Mouse (Mus musculus) forebrain, embryonic 15.5 days (tissue): ENCODE measurements at regions not wholly inside any gene's neighbourhood (a gene's known extent, or its start where the extent isn't known, plus 50 kb on each side); places are given as distances from the start of the nearest gene placed in this dataset.
A peak's percentile ranks its signal among the peaks of the same experiment; 100 is the strongest.
"Not testable (repeated sequence)": the region's sequence is repeated elsewhere in the genome, so short reads cannot be mapped to it uniquely, and the experiment has no call there.

Source experiments
- ATAC-seq: fragments of 200-750 bp; cut with Nextera tagmentation; replicated peaks from 2 replicates; pipeline ENCODE4 v1.8.0; 2017; ENCODE audit warnings: mild to moderate bottlenecking, moderate TSS enrichment, moderate library complexity
- H3K27ac ChIP-seq: fragments of 300-500 bp; sonication (generic); replicated peaks from 2 replicates; pipeline ENCODE4 v1.5.1; 2015; ENCODE audit warnings: mild to moderate bottlenecking, inconsistent platforms
- H3K27me3 ChIP-seq: fragments of 300-500 bp; sonication (generic); 2 replicates; pipeline ENCODE4 v1.6.1; 2015; ENCODE audit warnings: inconsistent platforms
- H3K36me3 ChIP-seq: fragments of 300-500 bp; sonication (generic); 2 replicates; pipeline ENCODE4 v1.6.1; 2015; ENCODE audit warnings: mild to moderate bottlenecking, inconsistent platforms
- H3K4me1 ChIP-seq: fragments of 300-500 bp; sonication (generic); 2 replicates; pipeline ENCODE4 v1.6.1; 2015; ENCODE audit warnings: inconsistent platforms
- H3K4me2 ChIP-seq: fragments of 300-500 bp; sonication (generic); replicated peaks from 2 replicates; pipeline ENCODE4 v1.6.1; 2015; ENCODE audit warnings: mild to moderate bottlenecking, inconsistent platforms
- H3K4me3 ChIP-seq: fragments of 300-500 bp; sonication (generic); 2 replicates; pipeline ENCODE4 v1.5.1; 2015; ENCODE audit warnings: mild to moderate bottlenecking, inconsistent platforms
- H3K9ac ChIP-seq: fragments of 300-500 bp; sonication (generic); replicated peaks from 2 replicates; pipeline ENCODE4 v1.6.1; 2015; ENCODE audit warnings: mild to moderate bottlenecking, inconsistent platforms
- H3K9me3 ChIP-seq: fragments of 300-500 bp; sonication (generic); 2 replicates; pipeline ENCODE4 v1.6.1; 2016; ENCODE audit warnings: inconsistent platforms
- WGBS: fragments of 180-500 bp; shearing (Covaris S2); methylation state at CpG from one replicate; pipeline ENCODE4 v1.1.7; 2015; ENCODE audit warnings: mixed read lengths; 5-methylcytosine and 5-hydroxymethylcytosine counted together

GRCm38 (mm10) chr15:52406156-52406885 lies 1478.4 kb upstream of the Gm7489 start:
- peaks cover 6% of the 10 kb centered on the region; the same call in 1 of the 2 replicates for H3K4me1 ChIP-seq
- no peak overlapping the region for H3K4me3 ChIP-seq
- H3K36me3 ChIP-seq, result no peaks in the 10 kb centered on the region
- ATAC-seq, result peak; percentile 46; the same call in 1 of the 2 replicates
- H3K27ac ChIP-seq, result 0 out of 2 replicates have a peak overlapping the region, but pooled peaks have one; percentile 46
- 52% methylated on average over 3 of the region's 3 CpGs for WGBS
- H3K27me3 ChIP-seq, result no peaks in the 10 kb centered on the region
- no peak overlapping the region for H3K4me2 ChIP-seq
- no peak overlapping the region for H3K9ac ChIP-seq
- H3K9me3 ChIP-seq, result no peaks in the 10 kb centered on the region

DNA sequence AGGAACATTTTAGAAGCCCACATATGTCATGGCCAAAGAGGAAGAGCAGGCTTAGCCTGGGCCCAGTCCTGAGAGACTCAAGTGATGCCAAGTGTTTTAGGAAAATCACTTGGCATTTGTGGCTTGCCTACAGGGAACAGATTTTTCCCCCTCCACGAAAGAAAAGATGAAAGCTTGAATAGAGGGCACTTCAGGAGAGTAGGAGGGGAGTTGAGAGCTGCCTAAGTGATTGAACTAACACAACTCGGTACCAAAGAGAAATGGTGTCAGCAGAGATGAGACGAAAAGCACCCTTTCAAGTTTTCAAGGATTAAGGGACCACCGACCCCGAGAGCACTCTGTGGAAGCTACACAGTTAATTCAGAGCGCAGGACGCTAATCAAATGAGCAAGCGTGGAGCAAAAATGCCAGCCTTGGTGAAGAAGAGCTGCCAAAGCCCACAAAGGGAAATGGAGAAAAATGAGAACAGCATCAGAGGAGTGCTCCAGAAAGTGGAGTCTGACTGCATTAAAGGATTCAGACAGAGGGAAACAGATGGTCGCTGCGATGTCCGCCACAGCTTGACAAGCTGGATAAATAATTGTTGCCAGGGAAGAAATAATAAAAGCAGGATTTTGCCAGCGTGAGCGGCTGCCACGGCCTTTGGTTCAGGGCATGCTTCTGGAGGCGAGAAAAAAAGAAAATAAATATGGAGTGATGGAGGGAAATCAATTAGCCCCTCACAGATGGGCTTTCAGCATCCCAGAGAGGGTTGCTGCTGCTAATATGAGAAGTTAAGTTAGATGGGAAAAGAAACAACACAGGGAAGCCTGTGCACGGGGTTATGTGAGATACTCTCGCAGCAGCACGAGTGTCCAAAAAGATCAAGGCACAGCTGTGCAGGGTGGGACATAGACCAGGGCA lies 1471.6 kb upstream of the Gm7489 start:
- Histone ChIP-seq H3K9me3 (no peaks in the 10 kb centered on the region), H3K27ac (peak overlapping the region; percentile 83), H3K27me3 (no peaks in the 10 kb centered on the region), H3K9ac (no peak overlapping the region), H3K36me3 (no peaks in the 10 kb centered on the region), H3K4me1 (peaks cover 15% of the 10 kb centered on the region), H3K4me2 (peak overlapping the region; percentile 34), H3K4me3 (peak overlapping the region; percentile 13)
- 9% methylated on average over 18 of the region's 18 CpGs for WGBS
- peak; percentile 94 for ATAC-seq

- no peak overlapping the region for H3K27ac ChIP-seq
- no peaks in the 10 kb centered on the region for H3K27me3 ChIP-seq
- H3K9me3 ChIP-seq, result no peaks in the 10 kb centered on the region
- H3K9ac ChIP-seq, result no peak overlapping the region
- no peaks in the 10 kb centered on the region for H3K4me1 ChIP-seq
- H3K4me2 ChIP-seq, result no peak overlapping the region
- no peak for ATAC-seq
- no peak overlapping the region for H3K4me3 ChIP-seq
- H3K36me3 ChIP-seq, result no peaks in the 10 kb centered on the region
Measured at GRCm38 (mm10) chr15:52425976-52426375, 1458.7 kb upstream of the Gm7489 start.

GRCm38 (mm10) chr15:52430491-52431158 lies 1454.1 kb upstream of the Gm7489 start:
- Histone ChIP-seq H3K4me1 (peaks cover 7% of the 10 kb centered on the region; the same call in 1 of the 2 replicates), H3K27me3 (no peaks in the 10 kb centered on the region), H3K4me2 (no peak overlapping the region), H3K27ac (no peak overlapping the region), H3K4me3 (no peak overlapping the region), H3K9ac (no peak overlapping the region), H3K36me3 (no peaks in the 10 kb centered on the region), H3K9me3 (no peaks in the 10 kb centered on the region)
- ATAC-seq, result no peak
- 77% methylated on average over 6 of the region's 6 CpGs for WGBS

GRCm38 (mm10) chr15:52433639-52434038 lies 1451.1 kb upstream of the Gm7489 start:
- peak; percentile 58; the same call in 1 of the 2 replicates for ATAC-seq
- no peaks in the 10 kb centered on the region for H3K27me3 ChIP-seq
- H3K4me2 ChIP-seq, result no peak overlapping the region
- H3K27ac ChIP-seq, result no peak overlapping the region
- no peaks in the 10 kb centered on the region for H3K9me3 ChIP-seq
- no peak overlapping the region for H3K4me3 ChIP-seq
- H3K4me1 ChIP-seq, result peaks cover 7% of the 10 kb centered on the region; the same call in 1 of the 2 replicates
- 39% methylated on average over 2 of the region's 2 CpGs for WGBS
- H3K36me3 ChIP-seq, result no peaks in the 10 kb centered on the region
- H3K9ac ChIP-seq, result no peak overlapping the region

- ATAC-seq, result no peak
- Histone ChIP-seq H3K4me2 (no peak overlapping the region), H3K36me3 (no peaks in the 10 kb centered on the region), H3K4me1 (peaks cover 7% of the 10 kb centered on the region; the same call in 1 of the 2 replicates), H3K9ac (no peak overlapping the region), H3K27me3 (no peaks in the 10 kb centered on the region), H3K4me3 (no peak overlapping the region), H3K9me3 (no peaks in the 10 kb centered on the region), H3K27ac (no peak overlapping the region)
- 100% methylated on average over 1 of the region's 1 CpGs for WGBS
Measured at GRCm38 (mm10) chr15:52438403-52438802, 1446.3 kb upstream of the Gm7489 start.

DNA sequence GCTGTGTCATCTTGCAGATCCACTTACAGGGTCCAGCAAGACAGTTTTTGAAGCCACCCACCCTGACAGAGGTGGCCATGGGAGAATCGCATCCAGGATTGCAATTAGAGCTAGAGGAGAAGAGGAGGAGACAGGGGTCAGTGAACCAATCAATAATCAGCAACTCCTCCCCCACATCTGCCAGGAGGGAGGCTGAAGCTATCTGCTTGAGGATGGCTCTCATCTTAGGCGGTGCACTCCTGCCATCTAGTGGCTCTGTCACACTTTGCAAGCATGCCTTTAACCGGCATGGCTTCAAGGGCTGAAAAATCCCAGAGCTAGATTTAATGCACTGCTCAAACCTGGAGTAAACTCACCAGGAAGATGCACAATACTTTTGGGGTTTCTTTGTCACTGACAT lies 1425.9 kb upstream of the Gm7489 start:
- no peak overlapping the region for H3K4me3 ChIP-seq
- peak; percentile 93 for ATAC-seq
- H3K9ac ChIP-seq, result no peak overlapping the region
- no peak overlapping the region for H3K4me2 ChIP-seq
- peaks cover 3% of the 10 kb centered on the region for H3K4me1 ChIP-seq
- no peak overlapping the region for H3K27ac ChIP-seq
- no peaks in the 10 kb centered on the region for H3K9me3 ChIP-seq
- no peaks in the 10 kb centered on the region for H3K27me3 ChIP-seq
- 0% methylated on average over 3 of the region's 3 CpGs for WGBS
- no peaks in the 10 kb centered on the region for H3K36me3 ChIP-seq

DNA sequence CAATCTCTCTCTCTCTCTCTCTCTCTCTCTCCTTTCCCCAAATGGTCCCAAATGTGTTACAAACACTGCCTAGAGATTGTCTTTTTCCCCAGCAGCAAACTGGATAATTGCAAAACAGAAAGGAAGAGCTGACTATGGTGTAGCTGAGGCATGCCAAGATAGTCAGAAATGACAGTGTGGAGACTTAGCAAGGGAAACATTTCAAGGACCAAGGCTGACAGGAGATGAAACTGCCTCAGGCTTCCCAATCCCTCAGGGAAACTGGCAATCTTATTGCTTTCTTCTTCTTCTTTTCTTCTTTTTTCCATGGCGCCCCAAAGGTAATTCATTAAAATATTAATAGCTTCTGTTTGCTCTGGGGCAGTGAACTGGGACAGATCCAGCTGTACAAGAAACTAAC lies 1425.4 kb upstream of the Gm7489 start:
- Histone ChIP-seq H3K4me3 (no peak overlapping the region), H3K4me2 (no peak overlapping the region), H3K9me3 (no peaks in the 10 kb centered on the region), H3K27ac (no peak overlapping the region), H3K27me3 (no peaks in the 10 kb centered on the region), H3K4me1 (peaks cover 7% of the 10 kb centered on the region), H3K36me3 (no peaks in the 10 kb centered on the region), H3K9ac (no peak overlapping the region)
- WGBS, result 57% methylated on average over 1 of the region's 1 CpGs
- ATAC-seq, result no peak

- ATAC-seq, result 0 out of 2 replicates have a peak, but pooled peaks have one; percentile 46
- Histone ChIP-seq H3K27me3 (no peaks in the 10 kb centered on the region), H3K4me2 (0 out of 2 replicates have a peak overlapping the region, but pooled peaks have one; percentile 17), H3K9ac (no peak overlapping the region), H3K4me1 (peaks cover 8% of the 10 kb centered on the region), H3K4me3 (no peak overlapping the region), H3K9me3 (no peaks in the 10 kb centered on the region), H3K36me3 (no peaks in the 10 kb centered on the region), H3K27ac (no peak overlapping the region)
- 12% methylated on average over 8 of the region's 8 CpGs for WGBS
Measured at GRCm38 (mm10) chr15:52464226-52465138, 1420.2 kb upstream of the Gm7489 start.

- H3K4me3 ChIP-seq, H3K9me3 ChIP-seq, H3K4me2 ChIP-seq, H3K9ac ChIP-seq, ATAC-seq, H3K27ac ChIP-seq, H3K4me1 ChIP-seq, H3K36me3 ChIP-seq, H3K27me3 ChIP-seq: not testable (repeated sequence)
- WGBS, result 93% methylated on average over 18 of the region's 20 CpGs
Measured at GRCm38 (mm10) chr15:52478124-52478523, 1406.6 kb upstream of the Gm7489 start.

DNA sequence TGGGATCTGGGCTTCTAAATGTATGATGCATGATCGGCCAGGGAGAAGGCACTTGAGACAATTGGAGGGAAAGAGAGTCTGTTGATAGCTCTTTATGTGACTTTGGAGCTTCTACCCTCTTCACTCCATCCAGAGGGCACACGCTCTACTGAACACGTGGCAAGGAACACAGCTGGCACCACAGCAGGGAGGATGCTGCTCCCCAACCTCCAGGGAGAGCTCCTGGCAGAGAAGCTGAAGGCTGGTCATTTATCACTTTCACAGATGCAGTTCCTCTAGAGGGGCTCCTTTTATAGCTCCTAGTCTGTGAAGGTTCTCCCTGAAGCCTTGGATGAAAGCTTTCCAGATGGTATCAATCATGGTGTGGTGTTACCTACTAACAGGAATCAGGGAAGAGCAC lies 1403.9 kb upstream of the Gm7489 start:
- Histone ChIP-seq H3K4me2 (no peak overlapping the region), H3K36me3 (no peaks in the 10 kb centered on the region)
- WGBS, result 78% methylated on average over 3 of the region's 3 CpGs

More for the DNA sequence above, 1403.9 kb upstream of the Gm7489 start:
- Histone ChIP-seq H3K4me1 (no peaks in the 10 kb centered on the region), H3K9me3 (no peaks in the 10 kb centered on the region), H3K27ac (no peak overlapping the region), H3K4me3 (no peak overlapping the region), H3K9ac (no peak overlapping the region), H3K27me3 (no peaks in the 10 kb centered on the region)
- no peak for ATAC-seq
